Mouse (Mus musculus) embryonic fibroblast, embryonic 13.5 days (primary cell): ENCODE data around the gene Xylb. TPM values are rescaled to one million over a fixed set of nuclear protein-coding genes. Genes with fewer than 3 reads are reported as not detected.

ENCODE experiments used
- H3K27ac ChIP-seq: 2 replicates; pipeline ENCODE4 v1.5.1; 2012; ENCODE audit warnings: low read length, control low read depth, inconsistent platforms; ENCODE audit not compliant: insufficient read depth
- H3K4me1 ChIP-seq: 2 replicates; pipeline ENCODE4 v1.6.1; 2011; ENCODE audit warnings: low read length; ENCODE audit not compliant: control insufficient read depth, insufficient read depth
- H3K4me3 ChIP-seq: 2 replicates; pipeline ENCODE4 v1.5.1; 2011; ENCODE audit warnings: mild to moderate bottlenecking, control low read depth, low read length; ENCODE audit not compliant: insufficient read depth
- CTCF ChIP-seq: IDR thresholded peaks from 2 replicates; pipeline ENCODE4 v1.5.1; 2011; ENCODE audit warnings: mild to moderate bottlenecking, control low read depth, low read length, moderate library complexity, borderline replicate concordance; ENCODE audit not compliant: insufficient read depth
- POLR2A ChIP-seq: IDR thresholded peaks from 2 replicates; pipeline ENCODE4 v1.6.1; 2011; ENCODE audit warnings: low read depth, mild to moderate bottlenecking, control low read depth, low read length, moderate library complexity
- polyA plus RNA-seq: library from polyadenylated mRNA; stranded (reverse); fragments of >200 nt; gene quantifications from 2 replicates; pipeline ENCODE4 v1.2.4, GENCODE M21; 2011; ENCODE audit warnings: low read depth; ENCODE audit not compliant: missing spikeins, insufficient read length

The Xylb gene
- polyA plus RNA-seq, 1 experiment = 4.1 TPM

- Histone ChIP-seq H3K4me3 (no peak overlapping the region), H3K27ac (peak overlapping the region; percentile 59; the same call in 1 of the 2 replicates), H3K4me1 (no peaks in the 10 kb centered on the region)
- TF ChIP-seq CTCF (no peak), POLR2A (no peak)
These were observed 28.7 kb upstream of the Xylb start for GRCm38 (mm10) chr9:119328488-119328887.

DNA sequence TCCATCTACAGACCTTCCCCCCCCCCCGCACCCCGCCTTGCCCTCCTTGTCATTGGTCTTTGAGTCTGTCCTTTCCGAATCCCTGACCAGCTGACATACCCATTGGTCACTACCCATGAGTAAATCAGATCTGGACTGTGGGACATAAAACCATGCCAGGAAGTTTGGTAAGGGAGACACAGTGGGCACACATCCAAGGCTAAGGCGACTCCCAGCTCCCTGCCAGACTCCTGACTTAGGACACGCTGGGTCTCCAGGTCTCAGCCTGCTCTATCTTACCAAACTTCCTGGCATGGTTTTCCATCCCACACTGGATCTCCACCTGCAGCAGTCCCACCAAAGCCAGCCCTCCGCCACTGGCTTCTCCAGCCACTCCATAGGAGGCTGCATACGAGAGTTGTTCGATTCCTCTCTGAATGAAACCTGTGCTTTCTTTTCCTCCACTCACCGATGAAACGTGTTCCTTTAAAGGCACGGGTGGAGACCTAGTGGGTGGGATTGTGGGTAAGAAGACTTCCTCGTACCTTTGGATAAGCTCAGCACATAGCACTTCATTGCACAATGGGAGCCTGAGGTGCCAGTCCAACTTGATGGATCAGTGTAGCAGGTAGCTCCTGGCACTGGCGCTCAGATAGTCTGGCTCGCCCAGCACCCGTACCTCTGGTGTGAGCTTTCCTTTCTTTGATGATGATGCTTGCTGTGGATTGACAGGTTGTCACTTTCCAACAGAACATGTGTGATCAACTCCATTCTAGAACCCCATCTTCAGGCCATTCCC is 26.8 kb upstream of the Xylb start:
- TF ChIP-seq CTCF (no peak), POLR2A (no peak)
- no peaks in the 10 kb centered on the region; the same call in 1 of the 2 replicates for H3K4me1 ChIP-seq
- H3K4me3 ChIP-seq = no peak overlapping the region
- H3K27ac ChIP-seq = no peak overlapping the region

DNA sequence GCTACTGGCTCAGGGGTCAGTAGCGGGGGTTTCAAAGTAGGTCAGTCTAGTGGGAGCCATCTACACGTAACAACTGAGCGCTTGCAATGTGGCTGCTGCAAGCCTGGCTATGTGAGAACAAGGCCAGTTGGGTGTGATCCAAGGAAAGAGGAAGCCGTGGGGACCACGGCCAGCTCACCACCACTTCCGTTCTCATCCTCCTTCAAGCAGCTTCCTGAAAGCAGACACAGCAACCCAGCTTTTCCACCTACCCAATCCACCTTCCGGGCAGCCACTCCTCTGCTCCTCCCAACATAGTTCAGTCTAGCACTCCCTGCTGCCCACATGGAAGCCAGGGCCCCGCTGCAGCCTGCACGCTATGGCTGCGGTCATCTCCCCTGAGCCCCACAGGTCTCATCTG is 22.9 kb upstream of the Xylb start:
- TF ChIP-seq CTCF (no peak), POLR2A (no peak)
- H3K27ac ChIP-seq = no peak overlapping the region
- no peak overlapping the region for H3K4me3 ChIP-seq
- peaks cover 3% of the 10 kb centered on the region; the same call in 1 of the 2 replicates for H3K4me1 ChIP-seq

DNA sequence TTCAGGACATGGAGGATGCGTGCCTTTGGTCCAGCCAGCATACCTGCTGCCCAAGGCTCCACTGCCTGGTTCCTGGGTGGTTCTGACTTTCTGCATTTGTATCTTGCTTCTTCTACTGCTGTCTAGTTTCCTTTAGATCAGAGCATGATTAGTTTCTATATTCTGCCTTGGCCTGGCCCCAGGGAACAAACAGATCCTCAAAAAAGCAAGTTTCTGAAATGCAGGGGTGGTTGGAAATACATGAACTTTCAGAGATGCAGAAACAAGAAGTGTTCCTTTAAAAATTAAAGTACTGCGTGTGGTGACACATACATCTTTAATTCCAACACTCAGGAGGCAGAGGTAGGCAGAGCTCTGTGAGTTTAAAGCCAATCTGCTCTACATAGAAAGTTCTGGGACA is 22.3 kb upstream of the Xylb start:
- Histone ChIP-seq H3K4me1 (peaks cover 3% of the 10 kb centered on the region; the same call in 1 of the 2 replicates), H3K27ac (no peak overlapping the region), H3K4me3 (no peak overlapping the region)
- TF ChIP-seq CTCF = no peak
- TF ChIP-seq POLR2A = no peak

DNA sequence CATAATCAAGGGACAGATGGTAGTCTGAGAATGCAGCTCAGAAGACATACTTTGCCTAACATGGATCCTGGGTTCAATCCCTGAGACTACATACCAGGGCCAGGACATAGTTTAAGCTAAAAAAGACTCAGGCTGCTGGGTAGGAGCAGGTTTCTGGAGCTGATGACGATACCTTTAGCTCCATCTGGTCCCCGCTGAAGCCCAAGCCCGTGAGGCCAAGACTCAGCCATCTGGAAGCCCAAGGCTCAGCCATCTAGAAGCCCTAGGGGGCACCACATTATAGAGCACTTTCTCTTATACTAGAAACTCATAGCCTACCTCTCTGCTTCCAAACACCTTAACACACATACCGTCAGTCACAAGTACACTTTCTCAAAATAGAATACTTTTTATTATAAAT is 21.6 kb upstream of the Xylb start:
- Histone ChIP-seq H3K27ac (no peak overlapping the region), H3K4me3 (no peak overlapping the region), H3K4me1 (peaks cover 3% of the 10 kb centered on the region; the same call in 1 of the 2 replicates)
- no peak for TF ChIP-seq POLR2A
- TF ChIP-seq CTCF = no peak

- H3K4me1 ChIP-seq = peaks cover 5% of the 10 kb centered on the region; the same call in 1 of the 2 replicates
- TF ChIP-seq POLR2A (no peak), CTCF (no peak)
- no peak overlapping the region for H3K4me3 ChIP-seq
- H3K27ac ChIP-seq = no peak overlapping the region
These were observed 19.3 kb upstream of the Xylb start for GRCm38 (mm10) chr9:119337842-119338241.

DNA sequence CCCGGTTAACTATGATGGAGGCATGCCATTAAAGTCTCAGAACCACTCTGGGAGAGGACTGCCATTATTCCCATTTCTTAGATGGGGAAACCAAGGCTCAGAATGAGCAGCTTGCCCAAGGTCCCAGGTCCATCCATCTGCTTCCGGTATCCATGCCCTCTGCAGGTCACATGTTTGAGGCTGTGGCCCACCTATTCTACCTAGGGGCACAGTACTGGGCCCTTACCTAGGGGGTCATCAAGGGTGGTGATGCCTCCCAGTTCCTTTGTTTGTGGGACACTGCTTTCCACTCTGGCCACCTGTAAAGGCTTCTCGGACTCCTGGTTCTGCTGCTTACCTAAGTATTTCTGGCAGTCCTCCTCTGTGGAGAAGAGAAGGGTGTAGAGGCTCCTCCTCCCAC is 18.8 kb upstream of the Xylb start:
- H3K4me3 ChIP-seq = no peak overlapping the region
- no peak for TF ChIP-seq CTCF
- TF ChIP-seq POLR2A = no peak
- H3K4me1 ChIP-seq = peaks cover 5% of the 10 kb centered on the region; the same call in 1 of the 2 replicates
- no peak overlapping the region for H3K27ac ChIP-seq

- Histone ChIP-seq H3K27ac (peak overlapping the region; percentile 99; the same call in 1 of the 2 replicates), H3K4me1 (peaks cover 5% of the 10 kb centered on the region; the same call in 1 of the 2 replicates), H3K4me3 (peak overlapping the region; percentile 74)
- TF ChIP-seq CTCF (no peak), POLR2A (no peak)
These were observed 18.1 kb upstream of the Xylb start for GRCm38 (mm10) chr9:119339106-119339505.

DNA sequence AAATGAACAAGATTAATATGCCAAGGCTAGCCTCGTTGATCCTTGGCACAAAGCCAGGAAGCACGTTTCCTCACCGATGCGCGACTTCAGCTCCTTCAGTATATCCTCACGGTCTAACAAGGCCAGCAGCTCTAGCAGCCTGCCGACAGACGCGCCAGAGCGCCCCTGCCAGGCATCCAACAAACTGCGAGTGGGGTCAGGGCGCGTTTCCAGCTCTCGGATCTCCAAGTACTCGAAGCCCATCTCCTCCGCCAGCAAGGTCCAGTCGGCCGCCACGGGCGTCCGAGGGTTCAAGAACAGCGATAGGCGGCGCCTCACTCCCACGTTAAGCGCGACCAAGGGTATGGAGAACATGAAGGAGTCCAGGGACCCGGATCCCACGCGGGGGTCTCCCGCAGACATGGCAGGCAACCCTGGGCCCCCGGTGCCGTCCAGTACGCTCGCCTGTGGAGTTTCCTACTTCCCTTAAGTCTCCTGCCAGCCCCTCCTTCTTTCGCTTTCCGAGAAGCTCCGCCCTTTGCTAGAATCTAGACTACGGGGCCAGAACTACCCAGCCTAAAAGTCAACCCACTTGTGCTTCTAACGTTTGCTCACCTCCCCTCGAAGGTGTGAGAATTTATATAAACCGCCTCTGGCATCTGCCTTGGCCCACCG is 17.5 kb upstream of the Xylb start, which contains the start of gene Acaa1a:
Gene Acaa1a (plus strand): TSS at position 119 of the 654 bp plus-strand sequence.
- peak within 1 kb of the TSS; percentile 99 for H3K27ac ChIP-seq
- TF ChIP-seq POLR2A (peak; percentile 79), CTCF (no peak)
- H3K4me1 ChIP-seq = 0 out of 2 replicates have a peak, but pooled peaks cover 5% of the 10 kb centered on the region
- H3K4me3 ChIP-seq = peak within 1 kb of the TSS; percentile 74

DNA sequence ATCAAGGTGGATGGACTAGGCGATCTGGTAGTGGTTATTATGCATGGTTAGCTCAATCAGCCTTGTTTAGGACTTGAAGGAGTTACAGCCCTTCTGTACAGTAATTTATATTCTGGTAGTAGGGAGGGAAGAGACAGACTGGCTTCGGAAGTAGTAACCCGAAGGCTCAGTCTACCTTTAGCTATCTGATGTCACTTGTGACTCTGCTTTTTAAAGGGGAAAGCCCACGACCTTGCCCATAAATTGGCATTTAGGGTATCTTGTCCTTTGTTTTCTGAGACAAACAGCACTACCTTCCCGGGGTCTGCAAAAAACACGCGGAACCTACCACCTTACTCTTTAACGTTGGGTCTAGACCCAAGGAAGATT is 17.0 kb upstream of the Xylb start:
- 0 out of 2 replicates have a peak, but pooled peaks cover 5% of the 10 kb centered on the region for H3K4me1 ChIP-seq
- H3K4me3 ChIP-seq = peak overlapping the region; percentile 74
- TF ChIP-seq CTCF = no peak
- peak overlapping the region; percentile 99 for H3K27ac ChIP-seq
